Mouse (Mus musculus) MEL (cell line): ENCODE data around the gene Smg1. TPM values are rescaled to one million over a fixed set of nuclear protein-coding genes. Genes with fewer than 3 reads are reported as not detected.

Experiments
- DNase-seq: peaks from one replicate; pipeline ENCODE4 v3.0.0; 2011; ENCODE audit warnings: low read depth, low spot score
- H3K27ac ChIP-seq: 2 replicates; pipeline ENCODE4 v1.5.1; 2012; ENCODE audit warnings: low read depth, mild to moderate bottlenecking, control low read depth, low read length, moderate library complexity; ENCODE audit not compliant: control insufficient read depth
- H3K27me3 ChIP-seq, 2 experiments: fragments of 150-350 bp in 1 of 2; sonication (generic) in 1 of 2; 2 replicates each; pipeline ENCODE4 v1.6.1; 2012; ENCODE audit warnings: low read length in 2 of 2, mild to moderate bottlenecking in 2 of 2, improper control_type of control experiment in 1 of 2, moderate library complexity in 1 of 2; ENCODE audit not compliant: insufficient read depth in 2 of 2, control insufficient read depth in 1 of 2
- H3K36me3 ChIP-seq, 2 experiments: 2 replicates each; pipeline ENCODE4 v1.6.1; 2012 to 2014; ENCODE audit warnings: low read length in 2 of 2, improper control_type of control experiment in 1 of 2, inconsistent platforms in 1 of 2, mild to moderate bottlenecking in 1 of 2; ENCODE audit not compliant: insufficient read depth in 2 of 2, control insufficient read depth in 1 of 2
- H3K4me1 ChIP-seq, 2 experiments: fragments of 150-350 bp in 1 of 2; sonication (generic) in 1 of 2; 2 replicates each; pipeline ENCODE4 v1.6.1; 2012; ENCODE audit warnings: low read length in 2 of 2, improper control_type of control experiment in 1 of 2, mild to moderate bottlenecking in 1 of 2; ENCODE audit not compliant: insufficient read depth in 2 of 2, control insufficient read depth in 1 of 2
- H3K4me3 ChIP-seq, 2 experiments: fragments of 150-350 bp in 1 of 2; sonication (generic) in 1 of 2; 2 replicates each; pipeline ENCODE4 v1.5.1; 2012; ENCODE audit warnings: low read depth in 2 of 2, low read length in 2 of 2, mild to moderate bottlenecking in 2 of 2, moderate library complexity in 2 of 2, control low read depth in 1 of 2, improper control_type of control experiment in 1 of 2; ENCODE audit not compliant: control insufficient read depth in 1 of 2, insufficient read depth in 1 of 2
- H3K79me2 ChIP-seq: 2 replicates; pipeline ENCODE4 v1.6.1; 2012; ENCODE audit warnings: mild to moderate bottlenecking, low read length, moderate library complexity; ENCODE audit not compliant: control insufficient read depth, poor library complexity, insufficient read depth
- H3K9ac ChIP-seq: 2 replicates; pipeline ENCODE4 v1.6.1; 2012; ENCODE audit warnings: low read depth, mild to moderate bottlenecking, control low read depth, low read length, moderate library complexity; ENCODE audit not compliant: control insufficient read depth, poor library complexity, severe bottlenecking
- H3K9me3 ChIP-seq: fragments of 150-350 bp; sonication (generic); replicated peaks from 2 replicates; pipeline ENCODE4 v1.6.1; 2012; ENCODE audit warnings: mild to moderate bottlenecking, low read length, improper control_type of control experiment, moderate library complexity; ENCODE audit not compliant: insufficient read depth
- BHLHE40 ChIP-seq: IDR thresholded peaks from 2 replicates; pipeline ENCODE4 v1.6.1; 2012; ENCODE audit warnings: low read depth, mild to moderate bottlenecking, inconsistent platforms, low read length, improper control_type of control experiment, borderline replicate concordance
- CHD1 ChIP-seq: IDR thresholded peaks from 2 replicates; pipeline ENCODE4 v1.6.1; 2012; ENCODE audit warnings: low read depth, mild to moderate bottlenecking, inconsistent platforms, low read length, improper control_type of control experiment
- CHD2 ChIP-seq: IDR thresholded peaks from 2 replicates; pipeline ENCODE4 v1.6.1; 2011; ENCODE audit warnings: low read length, improper control_type of control experiment
- CTCF ChIP-seq, 3 experiments: IDR thresholded peaks in 2 of 3; conservative IDR thresholded peaks in 1 of 3; 2 replicates each; pipeline ENCODE4 v1.5.1; 2011 to 2012; ENCODE audit warnings: low read length in 3 of 3, low read depth in 2 of 3, mild to moderate bottlenecking in 2 of 3, improper control_type of control experiment in 1 of 3, inconsistent platforms in 1 of 3, mixed read lengths in 1 of 3, moderate library complexity in 1 of 3; ENCODE audit not compliant: control insufficient read depth in 1 of 3, insufficient read depth in 1 of 3, poor library complexity in 1 of 3, severe bottlenecking in 1 of 3
- E2F4 ChIP-seq: IDR thresholded peaks from 2 replicates; pipeline ENCODE4 v1.6.1; 2011; ENCODE audit warnings: low read depth, low read length, improper control_type of control experiment, borderline replicate concordance
- ELF1 ChIP-seq: IDR thresholded peaks from 2 replicates; pipeline ENCODE4 v1.6.1; 2014; ENCODE audit warnings: low read depth, mild to moderate bottlenecking, inconsistent platforms, low read length, improper control_type of control experiment, moderate library complexity
- ETS1 ChIP-seq: IDR thresholded peaks from 2 replicates; pipeline ENCODE4 v1.6.1; 2012; ENCODE audit warnings: low read depth, mild to moderate bottlenecking, inconsistent platforms, low read length, improper control_type of control experiment, moderate library complexity
- GATA1 ChIP-seq: IDR thresholded peaks from 2 replicates; pipeline ENCODE4 v1.6.1; 2011; ENCODE audit warnings: low read depth, low read length, improper control_type of control experiment
- HCFC1 ChIP-seq: IDR thresholded peaks from 2 replicates; pipeline ENCODE4 v1.6.1; 2012; ENCODE audit warnings: low read depth, mild to moderate bottlenecking, inconsistent platforms, low read length, improper control_type of control experiment, moderate library complexity
- MAFK ChIP-seq: IDR thresholded peaks from 2 replicates; pipeline ENCODE4 v1.6.1; 2011; ENCODE audit warnings: low read depth, mild to moderate bottlenecking, low read length, improper control_type of control experiment, borderline replicate concordance
- MAX ChIP-seq: IDR thresholded peaks from 2 replicates; pipeline ENCODE4 v1.6.1; 2011; ENCODE audit warnings: low read length, improper control_type of control experiment
- MAZ ChIP-seq: IDR thresholded peaks from 2 replicates; pipeline ENCODE4 v1.6.1; 2012; ENCODE audit warnings: low read depth, mild to moderate bottlenecking, inconsistent platforms, low read length, improper control_type of control experiment
- MEF2A ChIP-seq: IDR thresholded peaks from 2 replicates; pipeline ENCODE4 v1.6.1; 2014; ENCODE audit warnings: low read depth, mild to moderate bottlenecking, inconsistent platforms, low read length, improper control_type of control experiment; ENCODE audit not compliant: poor library complexity, insufficient replicate concordance, severe bottlenecking; ENCODE audit errors: extremely low read depth
- MXI1 ChIP-seq: IDR thresholded peaks from 2 replicates; pipeline ENCODE4 v1.6.1; 2011; ENCODE audit warnings: mild to moderate bottlenecking, low read depth, low read length, improper control_type of control experiment
- MYB ChIP-seq: IDR thresholded peaks from 2 replicates; pipeline ENCODE4 v1.6.1; 2011; ENCODE audit warnings: mild to moderate bottlenecking, low read depth, low read length, improper control_type of control experiment
- MYC ChIP-seq: IDR thresholded peaks from 2 replicates; pipeline ENCODE4 v1.6.1; 2011; ENCODE audit warnings: low read depth, mild to moderate bottlenecking, low read length, improper control_type of control experiment, moderate library complexity
- NELFE ChIP-seq: IDR thresholded peaks from 2 replicates; pipeline ENCODE4 v1.6.1; 2011; ENCODE audit warnings: low read depth, low read length, improper control_type of control experiment
- NRF1 ChIP-seq: IDR thresholded peaks from 2 replicates; pipeline ENCODE4 v1.6.1; 2014; ENCODE audit warnings: low read depth, mild to moderate bottlenecking, inconsistent platforms, low read length, improper control_type of control experiment, moderate library complexity; ENCODE audit not compliant: poor library complexity, insufficient read depth, severe bottlenecking
- POLR2A ChIP-seq, 2 experiments: IDR thresholded peaks; 2 replicates each; pipeline ENCODE4 v1.6.1; 2011 to 2012; ENCODE audit warnings: low read length in 2 of 2, mild to moderate bottlenecking in 2 of 2, control low read depth in 1 of 2, improper control_type of control experiment in 1 of 2, low read depth in 1 of 2, moderate library complexity in 1 of 2; ENCODE audit not compliant: control insufficient read depth in 1 of 2, insufficient read depth in 1 of 2, poor library complexity in 1 of 2
- POLR2AphosphoS2 ChIP-seq: IDR thresholded peaks from 2 replicates; pipeline ENCODE4 v1.6.1; 2011; ENCODE audit warnings: low read length, improper control_type of control experiment
- POLR2AphosphoS5 ChIP-seq: IDR thresholded peaks from 2 replicates; pipeline ENCODE4 v1.6.1; 2012; ENCODE audit warnings: low read depth, borderline replicate concordance, mild to moderate bottlenecking, inconsistent platforms, low read length, moderate library complexity, mixed read lengths
- SIN3A ChIP-seq: IDR thresholded peaks from 2 replicates; pipeline ENCODE4 v1.6.1; 2012; ENCODE audit warnings: low read length, improper control_type of control experiment, inconsistent platforms
- SMC3 ChIP-seq: IDR thresholded peaks from 2 replicates; pipeline ENCODE4 v1.6.1; 2011; ENCODE audit warnings: low read depth, low read length, improper control_type of control experiment
- USF1 ChIP-seq: IDR thresholded peaks from 2 replicates; pipeline ENCODE4 v1.6.1; 2014; ENCODE audit warnings: low read depth, mild to moderate bottlenecking, inconsistent platforms, low read length, improper control_type of control experiment, moderate library complexity
- ZKSCAN1 ChIP-seq: IDR thresholded peaks from 2 replicates; pipeline ENCODE4 v1.6.1; 2012; ENCODE audit warnings: low read depth, mild to moderate bottlenecking, inconsistent platforms, low read length, improper control_type of control experiment, moderate library complexity
- ZNF384 ChIP-seq: IDR thresholded peaks from 2 replicates; pipeline ENCODE4 v1.6.1; 2012; ENCODE audit warnings: low read depth, mild to moderate bottlenecking, inconsistent platforms, low read length, improper control_type of control experiment
- polyA plus RNA-seq, 2 experiments: library from polyadenylated mRNA; stranded (reverse) in 1 of 2; unstranded in 1 of 2; fragments of >175 nt in 1 of 2; fragments of >200 nt in 1 of 2; gene quantifications; 2 replicates each; pipeline versions ENCODE4 v1.2.1 to v1.2.4; 2012; ENCODE audit warnings: low replicate concordance in 2 of 2, low read depth in 1 of 2; ENCODE audit not compliant: insufficient read length in 2 of 2, insufficient read depth in 1 of 2, missing spikeins in 1 of 2
- total RNA-seq: library from RNA; depleted of rRNA; stranded (reverse); fragments of 300-350 nt; gene quantifications from 2 replicates; pipeline ENCODE4 v1.2.3, GENCODE M21; 2012

Smg1 gene
- total and polyA plus RNA-seq, 3 experiments: 24.2 to 49.6 (median 32.6) TPM

GRCm38 (mm10) chr7:118252979-118253378 lies 9.5 kb upstream of the Smg1 start:
- H3K36me3 ChIP-seq: no peaks in the 10 kb centered on the region
- DNase-seq: no peak
- H3K9me3 ChIP-seq: no peaks in the 10 kb centered on the region
- no peaks in the 10 kb centered on the region for H3K79me2 ChIP-seq
- H3K9ac ChIP-seq: no peak overlapping the region
- no peaks in the 10 kb centered on the region for H3K27me3 ChIP-seq
- H3K27ac ChIP-seq: no peak overlapping the region
- no peaks in the 10 kb centered on the region; a peak in 1 of 4 replicates for H3K4me1 ChIP-seq
- TF ChIP-seq POLR2AphosphoS5: no peak
- TF ChIP-seq NELFE: no peak
- TF ChIP-seq MYB: no peak
- TF ChIP-seq ETS1: no peak
- no peak for TF ChIP-seq POLR2AphosphoS2
- TF ChIP-seq MAFK: no peak
- TF ChIP-seq MEF2A: no peak
- no peak for TF ChIP-seq E2F4
- TF ChIP-seq ELF1: no peak
- TF ChIP-seq MXI1: no peak
- no peak for TF ChIP-seq ZKSCAN1
- no peak for TF ChIP-seq SIN3A
- H3K4me3 ChIP-seq: no peak overlapping the region

GRCm38 (mm10) chr7:118252349-118252748 lies 8.9 kb upstream of the Smg1 start:
- no peaks in the 10 kb centered on the region for H3K36me3 ChIP-seq
- H3K27ac ChIP-seq: no peak overlapping the region
- no peaks in the 10 kb centered on the region for H3K79me2 ChIP-seq
- no peak for DNase-seq
- no peak overlapping the region for H3K4me3 ChIP-seq
- no peaks in the 10 kb centered on the region for H3K27me3 ChIP-seq
- no peaks in the 10 kb centered on the region; a peak in 1 of 4 replicates for H3K4me1 ChIP-seq
- H3K9me3 ChIP-seq: no peaks in the 10 kb centered on the region
- TF ChIP-seq NRF1 (no peak), POLR2AphosphoS5 (no peak), HCFC1 (no peak), MAX (no peak), CHD2 (no peak), MYB (no peak), ZNF384 (no peak), GATA1 (no peak), CTCF (IDR thresholded peaks at IDR 0.05 in 2 of 3, conservative IDR thresholded peaks at IDR 0.05 in 1 of 3; ENCODE audit: control insufficient read depth in 1 of 3, insufficient read depth in 1 of 3, low read depth in 2 of 3, low read length in 3 of 3, poor library complexity in 1 of 3, severe bottlenecking in 1 of 3) (no peak), MAZ (no peak), ETS1 (no peak), SMC3 (no peak), MYC (no peak), POLR2A (IDR thresholded peaks at IDR 0.05; ENCODE audit: control insufficient read depth in 1 of 2, insufficient read depth in 1 of 2, low read depth in 1 of 2, low read length in 2 of 2, poor library complexity in 1 of 2) (no peak), BHLHE40 (no peak), MAFK (no peak), E2F4 (no peak), CHD1 (no peak), USF1 (no peak), ZKSCAN1 (no peak)
- H3K9ac ChIP-seq: no peak overlapping the region
